Mouse (Mus musculus): ENCODE results near the gene Cep85l. TPM values are rescaled to one million over a fixed set of nuclear protein-coding genes. Genes with fewer than 3 reads are reported as not detected.

Gene Cep85l
- polyA plus RNA-seq, 1 experiment, result 9.5 TPM

- no peak overlapping the region for H3K4me3 ChIP-seq (ENCODE audit: insufficient read depth, low read length)
- TF ChIP-seq POLR2A (IDR thresholded peaks at IDR 0.05; ENCODE audit: borderline replicate concordance, low read depth, low read length) (no peak), CTCF (IDR thresholded peaks at IDR 0.05; ENCODE audit: low read depth, low read length) (no peak)
- H3K27ac ChIP-seq (ENCODE audit: insufficient read depth, low read depth, low read length), result no peak overlapping the region
- no peaks in the 10 kb centered on the region for H3K4me1 ChIP-seq (ENCODE audit: control insufficient read depth, insufficient read depth, low read length)
Measured at GRCm38 (mm10) chr10:53332752-53333151, 47.0 kb downstream of the Cep85l start.

- Histone ChIP-seq H3K4me3 (ENCODE audit: insufficient read depth, low read length) (no peak overlapping the region), H3K4me1 (ENCODE audit: control insufficient read depth, insufficient read depth, low read length) (no peaks in the 10 kb centered on the region), H3K27ac (ENCODE audit: insufficient read depth, low read depth, low read length) (no peak overlapping the region)
- TF ChIP-seq CTCF (IDR thresholded peaks at IDR 0.05; ENCODE audit: low read depth, low read length) (no peak), POLR2A (IDR thresholded peaks at IDR 0.05; ENCODE audit: borderline replicate concordance, low read depth, low read length) (no peak)
Measured at GRCm38 (mm10) chr10:53329257-53329656, 50.5 kb downstream of the Cep85l start.

DNA sequence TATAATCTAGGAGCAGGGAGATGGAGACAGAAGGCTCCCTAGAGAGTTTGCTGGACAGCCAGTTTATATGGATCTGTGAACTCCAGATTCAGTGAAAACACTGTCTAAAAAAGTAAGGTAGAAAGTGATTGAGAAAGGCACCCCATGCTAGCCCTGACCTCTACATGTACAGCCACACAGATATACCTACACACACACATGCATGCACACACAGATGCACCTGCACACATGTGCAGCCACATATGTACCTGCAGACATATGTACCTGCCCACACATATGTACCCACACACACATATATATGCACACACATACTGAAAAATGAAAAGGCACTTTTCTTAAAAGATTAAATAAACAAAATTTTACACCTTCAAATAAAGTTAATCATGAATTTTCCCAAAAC is 53.4 kb downstream of the Cep85l start:
- Histone ChIP-seq H3K4me3 (ENCODE audit: insufficient read depth, low read length) (no peak overlapping the region), H3K27ac (ENCODE audit: insufficient read depth, low read depth, low read length) (no peak overlapping the region), H3K4me1 (ENCODE audit: control insufficient read depth, insufficient read depth, low read length) (no peaks in the 10 kb centered on the region)
- no peak for TF ChIP-seq POLR2A (IDR thresholded peaks at IDR 0.05; ENCODE audit: borderline replicate concordance, low read depth, low read length)

GRCm38 (mm10) chr10:53324663-53325062 is 55.1 kb downstream of the Cep85l start:
- TF ChIP-seq POLR2A (IDR thresholded peaks at IDR 0.05; ENCODE audit: borderline replicate concordance, low read depth, low read length) (no peak), CTCF (IDR thresholded peaks at IDR 0.05; ENCODE audit: low read depth, low read length) (no peak)
- H3K27ac ChIP-seq (ENCODE audit: insufficient read depth, low read depth, low read length), result no peak overlapping the region
- no peaks in the 10 kb centered on the region for H3K4me1 ChIP-seq (ENCODE audit: control insufficient read depth, insufficient read depth, low read length)
- H3K4me3 ChIP-seq (ENCODE audit: insufficient read depth, low read length), result no peak overlapping the region

GRCm38 (mm10) chr10:53323367-53323766 is 56.4 kb downstream of the Cep85l start:
- no peak overlapping the region for H3K27ac ChIP-seq (ENCODE audit: insufficient read depth, low read depth, low read length)
- H3K4me1 ChIP-seq (ENCODE audit: control insufficient read depth, insufficient read depth, low read length), result no peaks in the 10 kb centered on the region
- TF ChIP-seq POLR2A (IDR thresholded peaks at IDR 0.05; ENCODE audit: borderline replicate concordance, low read depth, low read length) (no peak), CTCF (IDR thresholded peaks at IDR 0.05; ENCODE audit: low read depth, low read length) (no peak)
- no peak overlapping the region for H3K4me3 ChIP-seq (ENCODE audit: insufficient read depth, low read length)

GRCm38 (mm10) chr10:53306674-53307073 is 73.1 kb downstream of the Cep85l start:
- Histone ChIP-seq H3K27ac (ENCODE audit: insufficient read depth, low read depth, low read length) (no peak overlapping the region), H3K4me3 (ENCODE audit: insufficient read depth, low read length) (no peak overlapping the region), H3K4me1 (ENCODE audit: control insufficient read depth, insufficient read depth, low read length) (no peaks in the 10 kb centered on the region)
- TF ChIP-seq CTCF (IDR thresholded peaks at IDR 0.05; ENCODE audit: low read depth, low read length) (no peak), POLR2A (IDR thresholded peaks at IDR 0.05; ENCODE audit: borderline replicate concordance, low read depth, low read length) (no peak)

GRCm38 (mm10) chr10:53305867-53306266 is 73.9 kb downstream of the Cep85l start:
- H3K4me3 ChIP-seq (ENCODE audit: insufficient read depth, low read length), result no peak overlapping the region
- no peak overlapping the region for H3K27ac ChIP-seq (ENCODE audit: insufficient read depth, low read depth, low read length)
- TF ChIP-seq CTCF (IDR thresholded peaks at IDR 0.05; ENCODE audit: low read depth, low read length) (no peak), POLR2A (IDR thresholded peaks at IDR 0.05; ENCODE audit: borderline replicate concordance, low read depth, low read length) (no peak)
- no peaks in the 10 kb centered on the region for H3K4me1 ChIP-seq (ENCODE audit: control insufficient read depth, insufficient read depth, low read length)

DNA sequence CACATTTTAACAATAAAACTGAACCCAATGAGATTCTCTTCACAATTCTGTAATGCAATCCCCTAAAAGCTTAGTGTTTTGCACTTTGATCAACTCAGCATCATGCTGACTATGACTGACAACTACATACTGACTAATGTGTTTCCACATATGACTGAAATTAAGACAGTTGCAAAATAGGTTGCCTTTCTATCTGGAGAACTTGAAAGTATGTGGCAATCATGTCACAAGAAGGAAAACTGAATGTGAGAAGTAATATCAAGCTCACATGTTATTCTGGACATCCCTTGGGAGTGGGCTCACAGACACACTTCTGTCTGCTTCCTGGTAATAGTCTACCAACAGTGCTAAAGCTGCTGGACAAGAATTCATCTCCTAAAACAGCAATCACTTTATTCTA is 94.6 kb downstream of the Cep85l start:
- Histone ChIP-seq H3K27ac (ENCODE audit: insufficient read depth, low read depth, low read length) (no peak overlapping the region), H3K4me1 (ENCODE audit: control insufficient read depth, insufficient read depth, low read length) (no peaks in the 10 kb centered on the region), H3K4me3 (ENCODE audit: insufficient read depth, low read length) (no peak overlapping the region)
- TF ChIP-seq CTCF (IDR thresholded peaks at IDR 0.05; ENCODE audit: low read depth, low read length), result no peak
- TF ChIP-seq POLR2A (IDR thresholded peaks at IDR 0.05; ENCODE audit: borderline replicate concordance, low read depth, low read length), result no peak

- TF ChIP-seq POLR2A (IDR thresholded peaks at IDR 0.05; ENCODE audit: borderline replicate concordance, low read depth, low read length) (no peak), CTCF (IDR thresholded peaks at IDR 0.05; ENCODE audit: low read depth, low read length) (no peak)
- no peak overlapping the region for H3K4me3 ChIP-seq (ENCODE audit: insufficient read depth, low read length)
- H3K4me1 ChIP-seq (ENCODE audit: control insufficient read depth, insufficient read depth, low read length), result no peaks in the 10 kb centered on the region
- no peak overlapping the region for H3K27ac ChIP-seq (ENCODE audit: insufficient read depth, low read depth, low read length)
Measured at GRCm38 (mm10) chr10:53272228-53272627, 107.5 kb downstream of the Cep85l start.

- TF ChIP-seq POLR2A (IDR thresholded peaks at IDR 0.05; ENCODE audit: borderline replicate concordance, low read depth, low read length) (no peak), CTCF (IDR thresholded peaks at IDR 0.05; ENCODE audit: low read depth, low read length) (no peak)
- Histone ChIP-seq H3K4me1 (ENCODE audit: control insufficient read depth, insufficient read depth, low read length) (no peaks in the 10 kb centered on the region), H3K27ac (ENCODE audit: insufficient read depth, low read depth, low read length) (no peak overlapping the region), H3K4me3 (ENCODE audit: insufficient read depth, low read length) (no peak overlapping the region)
Measured at GRCm38 (mm10) chr10:53262021-53262420, 117.7 kb downstream of the Cep85l start.

DNA sequence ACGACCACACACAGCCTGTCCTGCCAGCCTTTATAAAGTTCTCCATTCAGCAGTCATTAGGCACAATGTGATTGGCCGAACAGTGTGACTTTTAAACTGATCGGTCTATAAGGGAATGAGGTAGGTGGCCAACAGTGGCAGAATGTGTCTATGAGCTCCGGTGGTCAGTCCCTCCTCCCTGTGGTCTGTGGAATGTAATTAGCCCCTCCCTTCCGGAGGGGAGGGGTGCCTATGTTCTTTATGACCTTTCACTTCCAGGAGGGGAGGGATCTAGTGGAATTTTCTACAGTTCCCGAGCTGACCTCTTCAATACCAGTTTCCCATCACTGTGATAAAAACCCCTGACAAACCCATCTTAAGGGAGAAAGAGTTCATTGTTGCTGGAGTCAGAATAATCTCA is 144.4 kb downstream of the Cep85l start:
- H3K4me3 ChIP-seq (ENCODE audit: insufficient read depth, low read length), result no peak overlapping the region

More for the DNA sequence above, 144.4 kb downstream of the Cep85l start:
- no peaks in the 10 kb centered on the region for H3K4me1 ChIP-seq (ENCODE audit: control insufficient read depth, insufficient read depth, low read length)
- TF ChIP-seq POLR2A (IDR thresholded peaks at IDR 0.05; ENCODE audit: borderline replicate concordance, low read depth, low read length) (no peak), CTCF (IDR thresholded peaks at IDR 0.05; ENCODE audit: low read depth, low read length) (no peak)
- no peak overlapping the region for H3K27ac ChIP-seq (ENCODE audit: insufficient read depth, low read depth, low read length)
